Comparison of ENCODE assay signal across 8 mouse cellular contexts in genomic region chr11:58330276-58331148, GRCm38 (mm10). TPM values are rescaled to one million over a fixed set of nuclear protein-coding genes. Genes with fewer than 3 reads are reported as not detected.
DNase-seq lines count a peak whose midpoint lies in the region; ATAC-seq and TF ChIP-seq lines count a peak whose summit lies in the region.

Gene Zfp672, minus strand, starts transcription at chr11:58330339.
Gene Sh3bp5l, plus strand, starts transcription at chr11:58330724.

- H3K4me1 ChIP-seq in G1E (ENCODE audit: insufficient read depth, low read depth, low read length): peaks cover 54% of the 10 kb centered on the region
- H3K4me1 ChIP-seq in forebrain, embryonic 16.5 days (replicated peaks; ENCODE audit: control insufficient read depth, insufficient read depth, low read length): peaks cover 34% of the 10 kb centered on the region
- peaks cover 16% of the 10 kb centered on the region; the same call in 1 of the 2 replicates for H3K4me1 ChIP-seq in lung, embryonic 14.5 days (ENCODE audit: insufficient read depth)
- H3K4me1 ChIP-seq in olfactory bulb, adult 2 months (ENCODE audit: control insufficient read depth, insufficient read depth, low read length): peaks cover 17% of the 10 kb centered on the region
- H3K4me1 ChIP-seq in thymus, adult 2 months (replicated peaks; ENCODE audit: control insufficient read depth, insufficient read depth, low read length): peaks cover 13% of the 10 kb centered on the region

- peaks cover 64% of the 10 kb centered on the region for H3K36me3 ChIP-seq in G1E (replicated peaks)
- peaks cover 13% of the 10 kb centered on the region for H3K36me3 ChIP-seq in forebrain, embryonic 16.5 days (ENCODE audit: control insufficient read depth, insufficient read depth)
- H3K36me3 ChIP-seq in lung, embryonic 14.5 days (ENCODE audit: insufficient read depth): peaks cover 32% of the 10 kb centered on the region
- H3K36me3 ChIP-seq in thymus, adult 2 months (ENCODE audit: control insufficient read depth, insufficient read depth, low read length): no peaks in the 10 kb centered on the region

- H3K4me2 ChIP-seq in forebrain, embryonic 16.5 days (ENCODE audit: low read length): peak within 1 kb of the TSS; percentile 99
- peak within 1 kb of the TSS; percentile 92 for H3K4me2 ChIP-seq in lung, embryonic 14.5 days

- peak; percentile 36; the same call in 1 of the 2 replicates for TF ChIP-seq POLR2A in olfactory bulb, adult 2 months (IDR thresholded peaks at IDR 0.05; ENCODE audit: insufficient read depth, low read depth, low read length)
- TF ChIP-seq POLR2A in thymus, adult 2 months (IDR thresholded peaks at IDR 0.05; ENCODE audit: control insufficient read depth, extremely low read depth, insufficient read depth, low read length, poor library complexity): peak; percentile 55; the same call in 1 of the 2 replicates

- WGBS in forebrain, embryonic 16.5 days: under 1% methylated on average over 52 of the region's 52 CpGs
- WGBS in lung, embryonic 14.5 days: under 1% methylated on average over 52 of the region's 52 CpGs
- under 1% methylated on average over 52 of the region's 52 CpGs for WGBS in olfactory bulb, adult 2 months
- WGBS in thymus, adult 2 months: under 1% methylated on average over 52 of the region's 52 CpGs

- no peaks in the 10 kb centered on the region for H3K27me3 ChIP-seq in G1E (ENCODE audit: insufficient read depth, low read length)
- H3K27me3 ChIP-seq in forebrain, embryonic 16.5 days (replicated peaks; ENCODE audit: control insufficient read depth, insufficient read depth, low read length): no peaks in the 10 kb centered on the region
- no peaks in the 10 kb centered on the region for H3K27me3 ChIP-seq in lung, embryonic 14.5 days (ENCODE audit: insufficient read depth, low read length)
- H3K27me3 ChIP-seq in thymus, adult 2 months (ENCODE audit: control insufficient read depth, insufficient read depth, low read length): no peaks in the 10 kb centered on the region

- DNase-seq in G1E (ENCODE audit: low spot score): peak; percentile 80
- peak; percentile 90 for DNase-seq in cerebellum, adult 11-12 months
- DNase-seq in heart, postnatal 36 days: peak; percentile 89 to 93
- DNase-seq in layer of hippocampus, adult 2 months (ENCODE audit: low spot score in 2 of 2): peak; percentile 89 to 96
- DNase-seq in lung, embryonic 14.5 days: peak; percentile 97
- DNase-seq in thymus, adult 2 months: peak; percentile 83

- intact Hi-C loops in heart, postnatal 36 days (cut with DNase I): no loop called here

- H3K9ac ChIP-seq in forebrain, embryonic 16.5 days (replicated peaks; ENCODE audit: low read depth, low read length): peak within 1 kb of the TSS; percentile 83
- H3K9ac ChIP-seq in lung, embryonic 14.5 days: peak within 1 kb of the TSS; percentile 79

- TF ChIP-seq CTCF in G1E (IDR thresholded peaks at IDR 0.05; ENCODE audit: low read depth, low read length): no peak
- TF ChIP-seq CTCF in layer of hippocampus, adult 2 months (conservative IDR thresholded peaks at IDR 0.05): no peak; the same call in 1 of the 2 replicates
- TF ChIP-seq CTCF in lung, embryonic 14.5 days (IDR thresholded peaks at IDR 0.05; ENCODE audit: low read depth): no peak
- TF ChIP-seq CTCF in olfactory bulb, adult 2 months (IDR thresholded peaks at IDR 0.05; ENCODE audit: insufficient read depth, low read depth, low read length): no peak
- TF ChIP-seq CTCF in thymus, adult 2 months (IDR thresholded peaks at IDR 0.05; ENCODE audit: borderline replicate concordance, control insufficient read depth, extremely low read depth, insufficient read depth, low read length, poor library complexity): no peak

- H3K9me3 ChIP-seq in G1E (replicated peaks): no peaks in the 10 kb centered on the region
- no peaks in the 10 kb centered on the region for H3K9me3 ChIP-seq in forebrain, embryonic 16.5 days (ENCODE audit: control insufficient read depth, low read length)
- H3K9me3 ChIP-seq in lung, embryonic 14.5 days (ENCODE audit: low read depth, low read length): no peaks in the 10 kb centered on the region

- H3K27ac ChIP-seq in forebrain, embryonic 16.5 days (ENCODE audit: low read length): peak within 1 kb of the TSS; percentile 74
- H3K27ac ChIP-seq in layer of hippocampus, adult 2 months: peak within 1 kb of the TSS; percentile 98
- H3K27ac ChIP-seq in lung, embryonic 14.5 days (ENCODE audit: low read depth): peak within 1 kb of the TSS; percentile 72; the same call in 1 of the 2 replicates
- peak within 1 kb of the TSS; percentile 94 for H3K27ac ChIP-seq in olfactory bulb, adult 2 months (ENCODE audit: insufficient read depth, low read depth, low read length)
- peak within 1 kb of the TSS; percentile 76 for H3K27ac ChIP-seq in thymus, adult 2 months (ENCODE audit: control insufficient read depth, insufficient read depth, low read length)

- ATAC-seq in G1E (ENCODE audit: extremely low read depth, insufficient number of reproducible peaks, low FRiP score, poor library complexity, severe bottlenecking): peak; percentile 88
- peak; percentile 96 for ATAC-seq in forebrain, embryonic 16.5 days
- ATAC-seq in lung, embryonic 14.5 days (ENCODE audit: insufficient read depth): peak; percentile 94

- peak within 1 kb of the TSS; percentile 78 for H3K4me3 ChIP-seq in G1E (ENCODE audit: low read depth, low read length)
- H3K4me3 ChIP-seq in forebrain, embryonic 16.5 days (replicated peaks; ENCODE audit: low read length): peak within 1 kb of the TSS; percentile 92
- H3K4me3 ChIP-seq in layer of hippocampus, adult 2 months: peak within 1 kb of the TSS; percentile 70
- peak within 1 kb of the TSS; percentile 64 for H3K4me3 ChIP-seq in lung, embryonic 14.5 days (ENCODE audit: low read depth, low read length)
- peak within 1 kb of the TSS; percentile 99 for H3K4me3 ChIP-seq in olfactory bulb, adult 2 months (ENCODE audit: insufficient read depth, low read depth, low read length)
- peak within 1 kb of the TSS; percentile 91 for H3K4me3 ChIP-seq in thymus, adult 2 months (ENCODE audit: control insufficient read depth, insufficient read depth, low read length)

RNA-seq across cellular contexts. Expression of gene Zfp672, which starts in this region (rescaled TPM):
- total RNA-seq in G1E (2014; fragmentation: Nextera tagmentation): 24.2 and 27.1 TPM in 2 replicates
- 27.2 and 29.6 TPM in 2 replicates for total RNA-seq in G1E (2017)
- 7.9 TPM in 2 replicates for polyA plus RNA-seq in G1E (2012)
- polyA plus RNA-seq in forebrain, embryonic 16.5 days (2015; fragmentation: Nextera tagmentation; extraction: Ambion mirVana): 39.8 and 43.1 TPM in 2 replicates
- total RNA-seq in heart, postnatal 36 days (2021): 10 to 100 TPM; 36.4 to 40.8 TPM
- total RNA-seq in layer of hippocampus, adult 2 months (2021): 10 to 100 TPM; 49.1 to 51.0 TPM
- polyA plus RNA-seq in lung, embryonic 14.5 days (2014; fragmentation: Nextera tagmentation; extraction: Ambion mirVana): 31.3 and 39.1 TPM in 2 replicates
- polyA plus RNA-seq in olfactory bulb, adult 2 months (2012; ENCODE audit: insufficient read depth, insufficient read length, low replicate concordance, missing spikeins): not detected in 2 replicates
- polyA plus RNA-seq in thymus, adult 2 months (2012; rRNA removed): 54.1 and 54.5 TPM in 2 replicates

RNA-seq across cellular contexts. Expression of gene Sh3bp5l, which starts in this region (rescaled TPM):
- total RNA-seq in G1E (2014; fragmentation: Nextera tagmentation) (4.5 and 5.1 TPM in 2 replicates), G1E (2017) (18.1 and 19.5 TPM in 2 replicates)
- 18.2 and 18.6 TPM in 2 replicates for polyA plus RNA-seq in G1E (2012)
- 56.6 and 56.9 TPM in 2 replicates for polyA plus RNA-seq in forebrain, embryonic 16.5 days (2015; fragmentation: Nextera tagmentation; extraction: Ambion mirVana)
- total RNA-seq in heart, postnatal 36 days (2021): 10 to 100 TPM; 34.5 to 35.5 TPM
- 10 to 100 TPM; 52.9 to 56.2 TPM for total RNA-seq in layer of hippocampus, adult 2 months (2021)
- 26.3 and 26.4 TPM in 2 replicates for polyA plus RNA-seq in lung, embryonic 14.5 days (2014; fragmentation: Nextera tagmentation; extraction: Ambion mirVana)
- polyA plus RNA-seq in olfactory bulb, adult 2 months (2012; ENCODE audit: insufficient read depth, insufficient read length, low replicate concordance, missing spikeins): not detected in 2 replicates
- 41.3 and 43.3 TPM in 2 replicates for polyA plus RNA-seq in thymus, adult 2 months (2012; rRNA removed)

Comparison
In these comparisons a context has a peak if more than half of its experiments do, and no peak if none do; other contexts are left out.
1. Peak in every context shown above with its lines: DNase-seq, ATAC-seq, H3K4me3 ChIP-seq and H3K27ac ChIP-seq.
2. RNA of gene Sh3bp5l (polyA plus RNA-seq): 56.6 to 56.9 TPM in forebrain, embryonic 16.5 days, 41.3 to 43.3 TPM in thymus, adult 2 months, 26.3 to 26.4 TPM in lung, embryonic 14.5 days and 18.2 to 18.6 TPM in G1E; not detected in olfactory bulb, adult 2 months; every median in the first group is over 10 times any median in the second.